Mouse (Mus musculus) MEL (cell line): ENCODE measurements at regions not wholly inside any gene's neighbourhood (a gene's known extent, or its start where the extent isn't known, plus 50 kb on each side); places are given as distances from the start of the nearest gene placed in this dataset.

ENCODE experiments used
- CTCF ChIP-seq, 3 experiments: IDR thresholded peaks in 2 of 3; conservative IDR thresholded peaks in 1 of 3; 2 replicates each; pipeline ENCODE4 v1.5.1; 2011 to 2012; ENCODE audit warnings: low read length in 3 of 3, low read depth in 2 of 3, mild to moderate bottlenecking in 2 of 3, improper control_type of control experiment in 1 of 3, inconsistent platforms in 1 of 3, mixed read lengths in 1 of 3, moderate library complexity in 1 of 3; ENCODE audit not compliant: control insufficient read depth in 1 of 3, insufficient read depth in 1 of 3, poor library complexity in 1 of 3, severe bottlenecking in 1 of 3
- ELF1 ChIP-seq: IDR thresholded peaks from 2 replicates; pipeline ENCODE4 v1.6.1; 2014; ENCODE audit warnings: low read depth, mild to moderate bottlenecking, inconsistent platforms, low read length, improper control_type of control experiment, moderate library complexity
- EP300 ChIP-seq, 2 experiments: IDR thresholded peaks; 2 replicates each; pipeline ENCODE4 v1.6.1; 2011; ENCODE audit warnings: improper control_type of control experiment in 2 of 2, low read length in 2 of 2, low read depth in 1 of 2, mild to moderate bottlenecking in 1 of 2
- GATA1 ChIP-seq: IDR thresholded peaks from 2 replicates; pipeline ENCODE4 v1.6.1; 2011; ENCODE audit warnings: low read depth, low read length, improper control_type of control experiment
- KAT2A ChIP-seq: conservative IDR thresholded peaks from 2 replicates; pipeline ENCODE4 v1.6.1; 2012; ENCODE audit warnings: low read depth, low read length, improper control_type of control experiment, inconsistent platforms
- MAX ChIP-seq: IDR thresholded peaks from 2 replicates; pipeline ENCODE4 v1.6.1; 2011; ENCODE audit warnings: low read length, improper control_type of control experiment
- NRF1 ChIP-seq: IDR thresholded peaks from 2 replicates; pipeline ENCODE4 v1.6.1; 2014; ENCODE audit warnings: low read depth, mild to moderate bottlenecking, inconsistent platforms, low read length, improper control_type of control experiment, moderate library complexity; ENCODE audit not compliant: poor library complexity, insufficient read depth, severe bottlenecking
- POLR2AphosphoS2 ChIP-seq: IDR thresholded peaks from 2 replicates; pipeline ENCODE4 v1.6.1; 2011; ENCODE audit warnings: low read length, improper control_type of control experiment
- SIN3A ChIP-seq: IDR thresholded peaks from 2 replicates; pipeline ENCODE4 v1.6.1; 2012; ENCODE audit warnings: low read length, improper control_type of control experiment, inconsistent platforms
- USF2 ChIP-seq, 2 experiments: IDR thresholded peaks; 2 replicates each; pipeline ENCODE4 v1.6.1; 2011 to 2012; ENCODE audit warnings: improper control_type of control experiment in 2 of 2, low read length in 2 of 2, borderline replicate concordance in 1 of 2, inconsistent platforms in 1 of 2, low read depth in 1 of 2, mild to moderate bottlenecking in 1 of 2; ENCODE audit not compliant: insufficient read depth in 1 of 2

DNA sequence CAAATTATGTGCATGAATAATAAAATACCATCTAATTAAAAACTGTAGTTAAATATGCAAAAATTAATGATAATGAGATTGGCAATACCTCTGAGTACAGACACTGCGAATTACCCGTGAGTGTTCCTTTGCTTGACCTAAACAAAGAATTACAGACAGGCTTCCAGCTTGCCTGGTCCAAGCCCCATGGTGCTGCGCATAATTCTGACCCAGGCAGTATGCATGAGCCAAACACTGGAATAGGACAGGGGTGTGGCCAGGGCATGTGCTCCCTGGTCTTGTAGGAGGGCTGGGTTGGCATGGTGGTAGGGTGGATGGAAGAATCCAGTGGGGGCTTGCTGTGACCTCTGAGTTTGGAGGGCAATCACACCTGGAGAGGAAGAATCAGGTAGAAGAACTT is 172.8 kb upstream of the Irx3 start:
- TF ChIP-seq EP300 (IDR thresholded peaks at IDR 0.05; ENCODE audit: low read depth in 1 of 2, low read length in 2 of 2), result no peak
- no peak for TF ChIP-seq SIN3A
- TF ChIP-seq CTCF (IDR thresholded peaks at IDR 0.05 in 2 of 3, conservative IDR thresholded peaks at IDR 0.05 in 1 of 3; ENCODE audit: control insufficient read depth in 1 of 3, insufficient read depth in 1 of 3, low read depth in 2 of 3, low read length in 3 of 3, poor library complexity in 1 of 3, severe bottlenecking in 1 of 3), result no peak
- no peak for TF ChIP-seq NRF1
- no peak for TF ChIP-seq MAX
- no peak for TF ChIP-seq KAT2A
- TF ChIP-seq ELF1, result no peak
- TF ChIP-seq USF2 (IDR thresholded peaks at IDR 0.05; ENCODE audit: borderline replicate concordance in 1 of 2, insufficient read depth in 1 of 2, low read depth in 1 of 2, low read length in 2 of 2), result no peak
- TF ChIP-seq POLR2AphosphoS2, result no peak
- no peak for TF ChIP-seq GATA1
